Mouse (Mus musculus): Measurements from ENCODE around the gene Zfp72. TPM values are rescaled to one million over a fixed set of nuclear protein-coding genes. Genes with fewer than 3 reads are reported as not detected.

Zfp72 gene
- 1 to 10 TPM; 3.1 to 3.3 TPM for total RNA-seq (2021)
- long read RNA-seq, experiment 1, full-length matches to known transcripts: 5 of 7 reads
- long read RNA-seq, experiment 1, partial matches to known transcripts: 0 of 7 reads
- long read RNA-seq, experiment 1, other reads (novel, unspliced or antisense): 2 of 7 reads
- long read RNA-seq, experiment 2, full-length matches to known transcripts: 3 of 6 reads
- long read RNA-seq, experiment 2, partial matches to known transcripts: 1 of 6 reads
- long read RNA-seq, experiment 2, other reads (novel, unspliced or antisense): 2 of 6 reads

DNA sequence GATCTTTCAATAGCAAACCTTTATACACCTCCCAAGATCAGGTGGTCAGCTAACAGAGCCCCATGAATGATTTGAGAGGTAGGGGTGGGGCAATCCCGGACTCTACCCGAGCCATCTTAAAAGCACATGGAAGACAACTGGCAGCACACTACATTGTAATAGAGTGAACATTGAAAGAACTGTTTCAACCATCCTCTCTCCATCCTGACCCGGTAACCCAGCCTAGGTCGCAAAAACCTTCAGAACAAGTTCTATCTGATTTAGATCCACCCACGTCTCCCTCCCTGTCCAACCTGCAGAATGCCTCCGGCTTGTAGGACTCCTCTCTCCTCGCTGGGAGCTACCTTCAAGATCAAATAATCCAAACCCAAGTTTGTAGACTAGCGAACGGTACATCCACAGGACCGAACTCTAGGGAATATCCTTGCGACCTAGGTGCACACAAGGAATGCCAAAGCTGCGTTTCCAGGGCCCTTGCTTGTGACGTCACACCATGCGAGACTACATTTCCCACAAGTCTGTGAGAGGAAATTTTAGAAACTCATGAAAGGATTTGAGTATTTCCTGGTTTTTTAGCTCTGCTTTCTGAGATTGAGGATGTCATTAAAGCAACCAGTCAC is at the start of gene Zfp72:
Gene Zfp72 (minus strand): TSS at position 466 of the 620 bp plus-strand sequence.
- intact Hi-C loops (cut with DNase I): no loop called here
- peak; percentile 48 to 79 for DNase-seq

DNA sequence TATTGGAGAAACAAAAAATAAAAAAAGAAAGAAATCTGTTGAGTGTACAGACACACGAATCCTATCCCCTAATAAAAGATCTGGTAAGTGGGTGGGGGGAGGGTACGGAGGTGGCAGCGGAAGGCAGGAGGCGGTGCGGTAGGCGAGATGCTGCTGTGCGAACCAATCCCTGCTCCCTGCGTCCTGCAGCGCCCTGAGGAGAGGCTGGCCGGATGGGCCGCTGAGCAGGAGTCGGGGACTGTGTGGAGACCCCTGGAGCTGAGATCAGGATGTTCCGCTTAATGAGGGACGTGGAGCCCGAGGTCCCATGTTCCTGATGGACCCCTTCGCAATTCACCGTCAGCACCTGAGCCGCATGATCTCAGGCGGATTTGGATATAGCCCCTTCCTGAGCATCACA is 49.3 kb upstream of the Zfp72 start:
- intact Hi-C loops (cut with DNase I): loop anchor here (5.0 kb wide), 1 partner anchor 38 kb away; no protein-coding TSS in a partner anchor
- no peak for DNase-seq

GRCm38 (mm10) chr13:74399298-74399839 is 8.7 kb upstream of the Zfp72 start, which contains the start of gene Ftl1-ps1:
Ftl1-ps1 (plus strand) TSS chr13:74399694.
- DNase-seq: no peak
- intact Hi-C loops (cut with DNase I): no loop called here

DNA sequence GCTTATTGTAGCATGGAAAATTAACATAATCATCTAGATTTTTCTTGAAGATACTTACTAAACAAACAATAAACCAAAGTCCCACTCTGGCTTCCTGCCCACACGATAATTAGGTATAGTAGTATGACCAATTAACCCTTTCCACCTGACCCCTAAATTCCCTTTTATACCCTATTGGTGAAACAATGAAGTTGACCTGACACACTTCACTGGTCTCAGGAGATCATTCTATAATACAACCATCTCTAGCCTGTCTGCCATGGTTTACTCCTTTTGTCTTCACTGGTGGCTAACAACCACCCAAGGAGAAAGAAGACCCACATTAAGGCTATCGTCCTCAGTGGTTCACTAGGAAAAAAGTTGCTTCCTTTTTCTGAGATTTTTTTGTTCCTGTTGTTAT is 520 bp upstream of the Zfp72 start:
- intact Hi-C loops (cut with DNase I): no loop called here
- DNase-seq: no peak

DNA sequence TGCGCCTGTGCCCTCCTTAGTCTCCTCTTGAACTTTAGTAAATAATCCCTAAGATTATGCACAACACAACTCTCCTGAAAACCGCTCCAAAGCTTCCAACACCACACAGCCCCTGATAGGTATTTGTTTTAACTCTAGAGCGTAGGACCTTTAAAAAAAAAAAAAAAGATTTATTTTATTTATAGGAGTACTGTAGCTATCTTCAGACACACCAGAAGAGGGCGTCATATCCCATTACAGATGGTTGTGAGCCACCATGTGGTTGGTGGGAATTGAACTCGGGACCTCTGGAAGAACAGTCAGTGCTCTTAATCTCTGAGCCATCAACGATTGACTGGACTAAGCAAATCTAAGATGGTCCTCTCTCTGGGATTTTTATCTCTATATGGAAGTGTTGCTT is 906 bp downstream of the Zfp72 start:
- intact Hi-C loops (cut with DNase I): no loop called here
- no peak for DNase-seq

- intact Hi-C loops (cut with DNase I): no loop called here
- no peak for DNase-seq
Observed at GRCm38 (mm10) chr13:74382289-74382688, 8.3 kb downstream of the Zfp72 start.

GRCm38 (mm10) chr13:74381533-74382276 is 8.9 kb downstream of the Zfp72 start:
- DNase-seq: peak in 1 of 2 experiments; percentile 9
- intact Hi-C loops (cut with DNase I): no loop called here

- intact Hi-C loops (cut with DNase I): no loop called here
- peak; percentile 56 to 69 for DNase-seq
Observed at GRCm38 (mm10) chr13:74363859-74364235, 26.8 kb downstream of the Zfp72 start, which contains the start of gene Lrrc14b. Lrrc14b (minus strand) TSS chr13:74364005.

DNA sequence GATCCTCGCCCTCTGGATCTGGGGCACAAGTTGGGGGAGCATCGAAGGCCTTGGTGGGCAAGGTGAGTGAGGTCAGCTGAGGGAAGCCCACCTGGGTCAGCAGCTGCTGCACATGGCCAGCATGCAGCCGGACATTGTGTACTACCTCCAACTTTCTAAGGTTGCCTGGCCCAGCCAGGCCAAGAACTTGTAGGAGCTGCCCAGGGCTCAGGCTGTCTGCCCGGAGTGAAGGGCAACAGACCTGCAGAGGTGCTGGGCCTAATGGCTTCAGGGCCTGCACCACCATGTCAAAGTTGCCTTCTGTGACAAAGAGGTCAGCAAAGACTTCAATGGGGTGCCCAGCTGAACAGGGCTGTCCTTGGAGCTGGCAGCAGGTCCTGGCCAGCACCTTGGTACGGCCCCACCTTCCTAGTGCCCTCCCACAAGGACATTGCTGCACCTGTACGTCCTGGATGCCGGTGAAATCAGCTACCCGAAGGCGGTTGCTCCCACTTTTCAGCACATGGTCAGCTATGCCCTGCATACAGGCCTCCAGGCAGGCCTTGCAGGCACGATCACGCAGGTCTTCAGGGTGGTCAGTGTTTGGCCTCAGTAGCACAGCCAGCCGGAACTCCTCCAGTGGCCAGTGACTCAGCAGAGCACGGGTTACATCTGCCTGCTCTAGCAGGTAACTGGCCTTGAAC is 27.3 kb downstream of the Zfp72 start:
- DNase-seq: peak; percentile 19 to 33

DNA sequence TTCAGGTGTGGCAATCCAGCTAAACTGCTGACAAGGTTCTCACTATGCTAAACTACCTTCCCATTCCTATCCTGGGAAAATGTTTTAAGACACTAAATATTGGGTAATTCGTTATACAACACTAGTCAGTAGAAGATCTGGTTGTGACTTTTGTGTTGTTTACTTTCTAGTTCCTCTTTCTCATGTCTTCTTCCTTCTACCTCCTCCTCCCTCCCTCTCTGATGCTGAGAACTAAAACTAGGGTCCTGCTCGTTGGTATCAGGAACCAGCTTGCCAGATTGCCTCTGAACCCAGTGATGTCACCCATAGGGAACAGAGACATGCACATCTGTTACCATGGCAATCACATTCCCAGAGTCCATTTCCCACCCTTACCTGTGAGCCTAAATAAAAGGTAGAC is 28.4 kb downstream of the Zfp72 start:
- intact Hi-C loops (cut with DNase I): no loop called here

More for the DNA sequence above, 27.3 kb downstream of the Zfp72 start:
- intact Hi-C loops (cut with DNase I): no loop called here

DNA sequence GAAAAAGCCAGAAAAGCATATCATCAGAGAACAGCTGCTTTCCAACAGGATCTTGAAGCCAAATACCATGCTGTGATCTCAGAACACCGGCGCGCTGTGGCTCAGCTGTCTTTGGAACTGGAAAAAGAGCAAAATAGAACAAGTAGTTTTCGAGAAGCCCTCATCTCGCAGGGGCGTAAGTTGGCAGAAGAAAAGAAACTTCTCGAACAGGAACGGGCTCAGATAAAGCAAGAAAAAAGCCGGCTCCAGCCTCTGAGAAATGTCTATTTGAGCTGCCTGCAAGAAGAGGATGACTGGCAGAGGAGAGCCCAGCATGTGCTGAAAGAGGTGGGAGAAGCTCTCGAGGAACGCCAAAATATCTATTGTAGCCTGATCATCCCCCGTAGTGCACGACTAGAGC is 34.1 kb downstream of the Zfp72 start:
- intact Hi-C loops (cut with DNase I): no loop called here
- DNase-seq: no peak

More for the DNA sequence above, 28.4 kb downstream of the Zfp72 start:
- DNase-seq: no peak

DNA sequence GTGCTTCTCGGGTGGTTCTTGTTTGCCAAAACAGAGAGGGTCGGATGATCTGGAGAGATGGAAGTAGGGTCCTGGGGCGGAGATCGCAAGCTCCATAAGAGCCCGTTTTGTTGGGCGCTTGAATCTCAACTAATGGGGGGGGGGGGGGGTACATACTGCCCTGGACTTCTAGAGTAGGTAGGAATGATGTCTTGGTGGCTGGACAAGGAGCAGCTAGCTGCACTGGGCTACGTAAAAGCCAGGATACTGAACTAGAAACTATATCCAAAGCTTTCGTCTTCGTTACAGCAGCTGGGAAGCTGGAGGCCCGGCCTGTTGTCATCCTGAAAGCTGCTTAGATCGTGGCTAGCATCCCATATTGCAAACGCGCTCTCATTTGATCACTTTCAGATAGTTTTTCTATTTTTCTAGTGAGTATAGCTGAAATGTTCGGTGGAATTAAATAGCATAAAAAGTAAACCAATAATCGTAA is 40.2 kb downstream of the Zfp72 start:
- intact Hi-C loops (cut with DNase I): no loop called here
- no peak for DNase-seq

DNA sequence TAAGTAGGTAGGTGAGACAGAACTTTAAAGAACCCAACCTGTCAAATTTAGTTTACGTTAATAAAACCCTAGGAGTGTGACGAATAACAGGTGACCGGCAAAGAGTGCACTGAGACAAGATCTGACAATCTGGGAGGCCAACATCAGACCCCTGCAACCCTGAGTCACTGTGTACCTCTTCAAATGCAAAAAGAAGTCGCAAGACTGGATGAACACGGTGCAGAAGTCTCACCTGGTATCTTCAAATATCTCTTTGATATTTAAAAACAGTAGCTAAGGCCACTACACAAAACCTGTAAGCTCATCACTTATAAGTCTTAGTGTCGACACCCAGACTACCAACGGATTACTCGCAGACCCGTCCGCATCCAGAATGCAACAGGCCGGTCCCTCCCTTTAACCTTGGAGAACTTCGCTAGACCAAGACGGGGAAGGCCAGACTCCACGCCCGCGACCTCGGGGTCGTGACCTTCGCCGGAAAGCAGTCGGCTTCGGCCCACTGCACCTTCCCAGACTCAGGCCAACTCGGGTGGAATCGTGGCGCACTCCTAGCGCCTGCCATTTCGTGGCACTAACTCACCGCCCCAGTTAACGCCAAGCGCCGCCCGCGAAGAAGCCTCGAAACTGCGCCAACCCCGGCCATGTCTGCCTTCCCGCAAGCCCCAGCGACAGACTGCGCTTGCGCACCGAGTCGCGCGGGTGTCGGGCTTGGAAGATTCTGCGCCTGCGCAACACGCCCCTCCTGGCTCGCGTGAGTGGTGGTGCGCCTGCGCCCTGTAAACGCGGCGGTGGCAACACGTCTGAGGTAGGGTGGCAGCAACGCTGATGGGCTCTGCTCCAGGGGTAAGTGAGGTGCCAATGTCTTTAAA is 40.8 kb downstream of the Zfp72 start, which contains the start of the genes Sdha and Ccdc127:
Gene Sdha (minus strand): TSS at position 715 of the 869 bp plus-strand sequence.
Gene Ccdc127 (plus strand): TSS at position 744 of the 869 bp plus-strand sequence.
- DNase-seq: peak; percentile 98 to 99
- intact Hi-C loops (cut with DNase I): loop anchor here (10.0 kb wide), 1 partner anchor 115 kb away; no protein-coding TSS in a partner anchor

- intact Hi-C loops (cut with DNase I): loop anchor here (2.0 to 10.0 kb wide), 2 partner anchors 124 to 194 kb away; no protein-coding TSS in a partner anchor
- DNase-seq: peak in 1 of 2 experiments; percentile 54
Observed at GRCm38 (mm10) chr13:74341036-74341435, 49.6 kb downstream of the Zfp72 start.

GRCm38 (mm10) chr13:74329321-74329720 is 61.3 kb downstream of the Zfp72 start:
- DNase-seq: no peak
- intact Hi-C loops (cut with DNase I): no loop called here
